Mouse (Mus musculus): ENCODE data around the gene Ctsg. TPM values are rescaled to one million over a fixed set of nuclear protein-coding genes. Genes with fewer than 3 reads are reported as not detected.
"Not testable (repeated sequence)": the region's sequence is repeated elsewhere in the genome, so short reads cannot be mapped to it uniquely, and the experiment has no call there.

Gene Ctsg
- polyA plus RNA-seq, 1 experiment from 2014 or later: 0.72 TPM

DNA sequence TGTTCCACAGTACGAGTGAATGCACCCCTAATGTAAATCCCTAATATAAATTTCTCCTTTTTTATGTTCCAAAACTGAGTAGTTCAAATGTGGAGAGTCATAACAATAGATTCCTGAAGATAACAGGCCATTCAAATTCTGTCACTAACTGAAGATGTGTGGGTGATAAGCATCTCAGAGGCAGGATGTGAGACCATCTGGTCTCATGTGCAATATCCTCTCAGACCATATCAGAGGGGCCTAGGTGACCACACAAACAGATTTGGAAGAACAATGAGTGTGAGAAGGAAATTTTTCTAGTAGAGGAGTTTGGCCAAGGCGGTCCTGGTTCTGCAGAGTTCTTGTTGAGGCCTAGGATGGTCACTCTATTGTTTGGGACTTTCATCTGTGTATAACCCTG is 9.0 kb downstream of the Ctsg start:
- no peak for ATAC-seq (ENCODE audit: insufficient number of reproducible peaks, low FRiP score, low TSS enrichment, low read depth)
- Histone ChIP-seq H3K9me3 (no peaks in the 10 kb centered on the region), H3K4me1 (no peaks in the 10 kb centered on the region), H3K9ac (no peak overlapping the region), H3K27ac (no peak overlapping the region), H3K27me3 (no peaks in the 10 kb centered on the region), H3K36me3 (no peaks in the 10 kb centered on the region), H3K4me3 (no peak overlapping the region), H3K4me2 (no peak overlapping the region)
- WGBS: 72% methylated on average over 2 of the region's 2 CpGs

DNA sequence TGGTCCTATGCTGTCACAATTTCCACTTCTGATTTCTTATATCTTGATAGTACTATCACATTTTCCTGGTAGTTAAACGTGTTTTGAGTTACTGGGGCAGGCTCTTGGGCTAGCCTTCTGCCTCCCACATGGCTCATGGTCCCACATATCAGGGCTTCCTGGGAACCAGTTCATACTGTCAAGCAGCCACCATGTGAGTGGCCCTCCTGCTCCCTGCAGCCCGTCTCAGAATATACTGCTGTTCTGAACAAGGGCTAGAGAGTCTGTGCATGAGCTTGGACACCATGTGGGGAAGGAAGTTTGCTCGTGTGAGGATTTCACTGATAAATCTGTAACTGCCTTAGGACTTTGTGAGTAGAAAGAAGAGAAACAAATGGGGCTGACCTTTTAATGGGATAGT is 15.7 kb downstream of the Ctsg start:
- 65% methylated on average over 3 of the region's 3 CpGs for WGBS
- no peaks in the 10 kb centered on the region for H3K4me1 ChIP-seq
- no peaks in the 10 kb centered on the region for H3K36me3 ChIP-seq
- no peak overlapping the region for H3K4me2 ChIP-seq
- H3K9me3 ChIP-seq: no peaks in the 10 kb centered on the region
- no peaks in the 10 kb centered on the region for H3K27me3 ChIP-seq
- H3K9ac ChIP-seq: no peak overlapping the region
- H3K4me3 ChIP-seq: no peak overlapping the region
- H3K27ac ChIP-seq: no peak overlapping the region
- ATAC-seq (ENCODE audit: insufficient number of reproducible peaks, low FRiP score, low TSS enrichment, low read depth): no peak

DNA sequence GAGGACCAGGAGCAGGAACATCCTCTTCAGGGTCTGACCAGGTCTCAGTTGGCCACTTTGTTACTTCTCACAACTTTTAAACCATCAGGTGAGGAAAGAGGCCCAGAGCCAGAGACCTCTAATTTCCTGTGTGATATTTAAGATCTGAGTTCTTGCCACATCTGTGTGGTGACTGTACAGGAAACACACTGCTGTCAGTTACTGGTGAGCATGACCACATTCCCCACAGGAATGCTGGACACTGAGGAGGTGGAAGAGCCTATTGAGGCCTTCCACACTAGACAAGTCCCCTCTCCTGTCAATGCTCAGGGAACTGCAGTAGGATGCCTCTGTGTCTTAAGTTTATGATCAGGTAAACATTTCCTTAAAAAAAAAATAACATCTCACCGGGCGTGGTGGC is 17.2 kb downstream of the Ctsg start, which contains the start of gene Mcpt8:
Gene Mcpt8 (minus strand): TSS at position 107 of the 400 bp plus-strand sequence.
- no peak within 1 kb of the TSS for H3K4me2 ChIP-seq
- WGBS: 88% methylated on average over 2 of the region's 2 CpGs
- no peak within 1 kb of the TSS for H3K27ac ChIP-seq
- H3K4me1 ChIP-seq: no peaks in the 10 kb centered on the region
- H3K9me3 ChIP-seq: no peaks in the 10 kb centered on the region
- H3K9ac ChIP-seq: no peak within 1 kb of the TSS
- H3K27me3 ChIP-seq: no peaks in the 10 kb centered on the region
- H3K4me3 ChIP-seq: no peak within 1 kb of the TSS
- ATAC-seq (ENCODE audit: insufficient number of reproducible peaks, low FRiP score, low TSS enrichment, low read depth): no peak
- H3K36me3 ChIP-seq: no peaks in the 10 kb centered on the region

DNA sequence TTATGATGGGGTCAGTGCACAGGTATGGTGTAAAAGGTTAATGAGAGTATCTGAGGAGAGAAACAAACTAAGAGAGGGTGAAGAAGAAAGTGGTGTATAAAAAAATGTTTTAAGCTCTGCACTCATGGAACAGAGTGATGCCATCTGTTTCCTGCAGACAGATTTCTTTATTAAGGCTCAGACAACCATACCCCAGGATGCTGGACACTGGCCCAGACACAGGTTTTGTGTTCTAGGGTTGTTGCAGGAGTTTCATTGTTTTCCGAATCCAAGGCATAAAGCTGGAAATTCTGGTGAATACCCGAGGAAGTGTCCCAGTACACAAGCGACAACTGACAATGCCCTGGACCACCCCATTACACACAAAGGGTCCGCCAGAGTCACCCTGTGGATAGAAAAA is 20.4 kb downstream of the Ctsg start:
- no peaks in the 10 kb centered on the region for H3K36me3 ChIP-seq
- H3K4me3 ChIP-seq: no peak overlapping the region
- ATAC-seq (ENCODE audit: insufficient number of reproducible peaks, low FRiP score, low TSS enrichment, low read depth): no peak
- H3K27ac ChIP-seq: no peak overlapping the region
- H3K9me3 ChIP-seq: no peaks in the 10 kb centered on the region
- no peak overlapping the region for H3K4me2 ChIP-seq
- WGBS: 84% methylated on average over 4 of the region's 4 CpGs
- H3K9ac ChIP-seq: no peak overlapping the region
- H3K27me3 ChIP-seq: no peaks in the 10 kb centered on the region
- no peaks in the 10 kb centered on the region for H3K4me1 ChIP-seq

DNA sequence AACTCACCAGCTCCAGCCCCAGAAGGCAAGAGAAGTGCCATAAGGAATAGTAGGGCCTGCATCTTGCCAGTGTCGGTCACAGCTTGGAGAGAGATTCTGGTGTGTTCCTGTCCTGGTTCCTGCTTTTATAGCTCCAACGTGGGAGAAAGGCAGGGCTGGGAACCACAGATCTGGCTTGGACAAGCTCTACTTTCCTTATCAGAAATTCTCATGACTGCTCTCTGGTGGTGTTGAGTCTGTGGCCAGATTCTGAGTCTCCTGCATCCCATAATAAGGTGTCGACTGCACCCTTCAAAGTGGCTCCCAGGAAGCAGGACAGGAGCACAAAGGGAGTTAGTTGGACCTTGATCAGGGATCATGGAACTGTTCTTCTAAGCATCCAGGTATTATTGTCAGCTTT is 40.2 kb downstream of the Ctsg start, which contains the start of gene Mcpt4:
Gene Mcpt4 (minus strand): TSS at position 101 of the 400 bp plus-strand sequence.
- not testable (repeated sequence) for ATAC-seq (ENCODE audit: insufficient number of reproducible peaks, low FRiP score, low TSS enrichment, low read depth); H3K36me3 ChIP-seq; H3K4me1 ChIP-seq; H3K4me2 ChIP-seq; H3K27me3 ChIP-seq; H3K9me3 ChIP-seq; H3K27ac ChIP-seq; H3K9ac ChIP-seq; H3K4me3 ChIP-seq
- 60% methylated on average over 3 of the region's 3 CpGs for WGBS

DNA sequence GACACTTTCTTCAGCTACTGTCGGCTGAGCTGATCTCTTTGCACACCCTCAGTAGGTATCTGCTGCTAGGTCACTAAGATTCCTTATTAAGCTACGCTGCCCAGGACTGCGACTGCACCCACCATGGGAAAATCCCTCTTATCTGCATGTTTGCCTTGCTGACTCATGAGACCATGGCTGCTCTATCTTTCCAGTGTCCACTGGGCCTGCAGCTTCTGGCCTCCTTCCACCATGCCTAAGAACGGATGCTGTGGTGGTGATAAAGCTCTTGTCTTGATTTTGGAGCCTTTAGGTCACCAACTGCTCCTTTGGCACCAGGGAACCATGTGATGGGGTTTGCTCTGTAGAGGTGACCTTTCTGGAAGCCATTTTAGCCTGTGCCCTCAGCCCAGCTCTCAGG is 44.7 kb downstream of the Ctsg start:
- H3K36me3 ChIP-seq: no peaks in the 10 kb centered on the region
- no peak for ATAC-seq (ENCODE audit: insufficient number of reproducible peaks, low FRiP score, low TSS enrichment, low read depth)
- no peak overlapping the region for H3K27ac ChIP-seq
- H3K4me1 ChIP-seq: no peaks in the 10 kb centered on the region
- H3K4me2 ChIP-seq: no peak overlapping the region
- H3K27me3 ChIP-seq: no peaks in the 10 kb centered on the region
- no peak overlapping the region for H3K4me3 ChIP-seq
- no peaks in the 10 kb centered on the region for H3K9me3 ChIP-seq
- no peak overlapping the region for H3K9ac ChIP-seq
- WGBS: 85% methylated on average over 4 of the region's 4 CpGs

DNA sequence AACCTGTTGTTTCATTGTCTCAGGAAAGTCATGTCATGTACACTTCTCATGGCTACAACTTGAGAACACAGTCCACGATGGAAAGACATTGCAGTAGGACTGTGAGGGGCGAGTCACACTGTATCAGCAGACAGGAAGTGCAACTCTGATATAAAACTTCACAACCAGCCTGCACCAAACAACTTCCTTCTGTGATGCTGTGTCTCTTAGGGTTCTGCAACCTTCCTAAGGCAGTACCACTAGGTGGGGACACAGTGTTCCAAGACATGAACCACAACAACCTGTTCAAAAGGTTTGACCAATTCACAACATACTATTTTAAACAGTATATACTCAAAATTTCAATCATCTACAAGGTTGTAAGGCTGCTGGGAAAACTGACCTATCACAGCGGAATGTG is 47.0 kb downstream of the Ctsg start:
- Histone ChIP-seq H3K9ac (no peak overlapping the region), H3K27ac (no peak overlapping the region), H3K4me1 (no peaks in the 10 kb centered on the region), H3K4me3 (no peak overlapping the region), H3K4me2 (no peak overlapping the region), H3K36me3 (no peaks in the 10 kb centered on the region), H3K9me3 (no peaks in the 10 kb centered on the region), H3K27me3 (no peaks in the 10 kb centered on the region)
- ATAC-seq (ENCODE audit: insufficient number of reproducible peaks, low FRiP score, low TSS enrichment, low read depth): no peak
- WGBS: 72% methylated on average over 3 of the region's 3 CpGs

Small RNAs within 50 kb of the gene (microRNA-seq; reads per million reads assigned to microRNA genes)
- gene Mir6949: not detected

Other genes starting within 250 kb of the Ctsg start
- gene Nynrin, start 248.6 kb downstream of the Ctsg start, polyA plus RNA-seq (2015; fragmentation: Nextera tagmentation; extraction: Ambion mirVana): 21.6 and 25.5 TPM in 2 replicates
- 0.24 and 0.46 TPM in 2 replicates for gene Cbln3, start 218.2 kb downstream of the Ctsg start, polyA plus RNA-seq (2015; fragmentation: Nextera tagmentation; extraction: Ambion mirVana)
- 18.6 and 20.5 TPM in 2 replicates for gene Khnyn, start 217.6 kb downstream of the Ctsg start, polyA plus RNA-seq (2015; fragmentation: Nextera tagmentation; extraction: Ambion mirVana)
- gene Sdr39u1, start 202.3 kb downstream of the Ctsg start, polyA plus RNA-seq (2015; fragmentation: Nextera tagmentation; extraction: Ambion mirVana): 87.1 and 91.0 TPM in 2 replicates
- gene Cma1, start 157.9 kb downstream of the Ctsg start, polyA plus RNA-seq (2015; fragmentation: Nextera tagmentation; extraction: Ambion mirVana): 401 and 411 TPM in 2 replicates
- 1.00 and 1.0 TPM in 2 replicates for gene Cma2, start 151.6 kb downstream of the Ctsg start, polyA plus RNA-seq (2015; fragmentation: Nextera tagmentation; extraction: Ambion mirVana)
- gene Mcpt1, start 84.6 kb downstream of the Ctsg start, polyA plus RNA-seq (2015; fragmentation: Nextera tagmentation; extraction: Ambion mirVana): 0.14 and 0.35 TPM in 2 replicates
- not detected in 2 replicates for gene Mcpt9, start 72.1 kb downstream of the Ctsg start, polyA plus RNA-seq (2015; fragmentation: Nextera tagmentation; extraction: Ambion mirVana)
- gene Mcpt2, start 60.5 kb downstream of the Ctsg start, polyA plus RNA-seq (2015; fragmentation: Nextera tagmentation; extraction: Ambion mirVana): 1.6 and 1.9 TPM in 2 replicates
- 8.6 and 10.2 TPM in 2 replicates for gene Mcpt4, start 40.3 kb downstream of the Ctsg start, polyA plus RNA-seq (2015; fragmentation: Nextera tagmentation; extraction: Ambion mirVana)
- gene Mcpt8, start 17.3 kb downstream of the Ctsg start, polyA plus RNA-seq (2015; fragmentation: Nextera tagmentation; extraction: Ambion mirVana): 2.1 and 2.3 TPM in 2 replicates
- 0.52 TPM in 1 of 2 replicates, not detected in the other for gene Gzme, start 18.1 kb upstream of the Ctsg start, polyA plus RNA-seq (2015; fragmentation: Nextera tagmentation; extraction: Ambion mirVana)
- gene Gzmd, start 30.0 kb upstream of the Ctsg start, polyA plus RNA-seq (2015; fragmentation: Nextera tagmentation; extraction: Ambion mirVana): not detected in 2 replicates
- gene Gzmg, start 57.0 kb upstream of the Ctsg start, polyA plus RNA-seq (2015; fragmentation: Nextera tagmentation; extraction: Ambion mirVana): not detected in 2 replicates
- not detected in 2 replicates for gene Gzmn, start 72.0 kb upstream of the Ctsg start, polyA plus RNA-seq (2015; fragmentation: Nextera tagmentation; extraction: Ambion mirVana)
- not detected in 2 replicates for gene Gzmf, start 108.8 kb upstream of the Ctsg start, polyA plus RNA-seq (2015; fragmentation: Nextera tagmentation; extraction: Ambion mirVana)
- gene Gzmc, start 132.1 kb upstream of the Ctsg start, polyA plus RNA-seq (2015; fragmentation: Nextera tagmentation; extraction: Ambion mirVana): 0.28 and 0.34 TPM in 2 replicates
- gene Gzmb, start 159.7 kb upstream of the Ctsg start, polyA plus RNA-seq (2015; fragmentation: Nextera tagmentation; extraction: Ambion mirVana): 0.79 and 0.83 TPM in 2 replicates

Measured in limb, embryonic 15.5 days (tissue).